Mouse (Mus musculus) embryonic facial prominence, embryonic 12.5 days (tissue): ENCODE measurements around the gene Hist1h4c. TPM values are rescaled to one million over a fixed set of nuclear protein-coding genes. Genes with fewer than 3 reads are reported as not detected.

ENCODE experiments used
- ATAC-seq: fragments of 200-750 bp; cut with Nextera tagmentation; 2 replicates; pipeline ENCODE4 v1.8.0; 2017; ENCODE audit not compliant: insufficient number of reproducible peaks, insufficient read depth, low FRiP score, low TSS enrichment
- H3K27ac ChIP-seq: fragments of 300-500 bp; sonication (generic); 2 replicates; pipeline ENCODE4 v1.5.1; 2016; ENCODE audit warnings: mild to moderate bottlenecking
- H3K27me3 ChIP-seq: fragments of 300-500 bp; sonication (generic); 2 replicates; pipeline ENCODE4 v1.6.1; 2016; ENCODE audit warnings: mild to moderate bottlenecking, moderate library complexity
- H3K36me3 ChIP-seq: fragments of 300-500 bp; sonication (generic); 2 replicates; pipeline ENCODE4 v1.6.1; 2016; ENCODE audit warnings: mild to moderate bottlenecking
- H3K4me1 ChIP-seq: fragments of 300-500 bp; sonication (generic); 2 replicates; pipeline ENCODE4 v1.6.1; 2016
- H3K4me2 ChIP-seq: fragments of 300-500 bp; sonication (generic); replicated peaks from 2 replicates; pipeline ENCODE4 v1.6.1; 2016; ENCODE audit warnings: mild to moderate bottlenecking, moderate library complexity
- H3K4me3 ChIP-seq: fragments of 300-500 bp; sonication (generic); 2 replicates; pipeline ENCODE4 v1.5.1; 2016; ENCODE audit warnings: mild to moderate bottlenecking
- H3K9ac ChIP-seq: fragments of 300-500 bp; sonication (generic); 2 replicates; pipeline ENCODE4 v1.6.1; 2016; ENCODE audit warnings: mild to moderate bottlenecking, moderate library complexity
- H3K9me3 ChIP-seq: fragments of 300-500 bp; sonication (generic); 2 replicates; pipeline ENCODE4 v1.6.1; 2016; ENCODE audit warnings: mild to moderate bottlenecking, moderate library complexity
- WGBS: fragments of 180-500 bp; shearing (Covaris S2); methylation state at CpG from one replicate; pipeline ENCODE4 v1.1.7; 2016; 5-methylcytosine and 5-hydroxymethylcytosine counted together
- polyA plus RNA-seq: library from polyadenylated mRNA; unstranded; fragments of >200 nt; fragmentation: Nextera tagmentation; extraction: Ambion mirVana; gene quantifications from 2 replicates; pipeline ENCODE4 v1.2.1, GENCODE M21; 2016

The Hist1h4c gene
- polyA plus RNA-seq, 1 experiment from 2014 or later: 10.5 TPM

DNA sequence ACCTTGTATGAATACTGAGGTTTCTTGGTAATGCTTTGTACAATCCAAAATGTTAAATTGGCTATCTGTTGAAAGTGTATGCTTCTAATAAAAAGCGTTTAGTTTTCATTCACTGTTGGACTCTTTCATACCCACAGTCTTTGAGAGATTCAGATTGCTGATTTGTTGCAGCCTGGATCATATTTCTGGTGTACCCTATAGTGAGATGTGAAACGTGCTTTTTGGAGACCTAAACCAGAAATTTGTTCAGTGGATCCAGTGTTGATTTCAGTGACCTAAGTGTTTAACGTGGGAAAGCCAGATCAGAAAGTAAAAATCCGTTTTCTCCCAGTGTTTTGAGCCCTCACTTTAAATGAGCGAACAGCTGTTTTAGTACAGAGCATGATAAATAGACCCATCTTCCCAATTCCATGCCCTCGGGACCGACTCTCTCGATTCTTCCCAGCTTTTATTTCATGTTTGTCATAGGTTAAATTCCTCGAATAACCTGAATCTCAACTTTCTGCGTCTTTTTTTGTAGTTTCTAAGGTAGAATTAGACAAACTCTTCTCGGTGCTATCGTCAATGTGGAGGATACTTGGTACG lies 42.1 kb upstream of the Hist1h4c start:
- Histone ChIP-seq H3K9ac (peak overlapping the region; percentile 83), H3K4me1 (peaks cover 13% of the 10 kb centered on the region; the same call in 1 of the 2 replicates), H3K27ac (peak overlapping the region; percentile 99), H3K4me2 (peak overlapping the region; percentile 92), H3K36me3 (no peaks in the 10 kb centered on the region), H3K27me3 (no peaks in the 10 kb centered on the region), H3K9me3 (no peaks in the 10 kb centered on the region), H3K4me3 (peak overlapping the region; percentile 62)
- ATAC-seq: no peak
- 28% methylated on average over 13 of the region's 13 CpGs for WGBS

GRCm38 (mm10) chr13:23739922-23740252 lies 41.6 kb upstream of the Hist1h4c start:
- 1% methylated on average over 14 of the region's 14 CpGs for WGBS
- peak overlapping the region; percentile 99 for H3K27ac ChIP-seq
- H3K9me3 ChIP-seq: no peaks in the 10 kb centered on the region
- H3K27me3 ChIP-seq: no peaks in the 10 kb centered on the region
- no peak for ATAC-seq
- H3K4me3 ChIP-seq: peak overlapping the region; percentile 62
- H3K4me1 ChIP-seq: peaks cover 13% of the 10 kb centered on the region; the same call in 1 of the 2 replicates
- peak overlapping the region; percentile 92 for H3K4me2 ChIP-seq
- H3K9ac ChIP-seq: peak overlapping the region; percentile 83
- no peaks in the 10 kb centered on the region for H3K36me3 ChIP-seq

DNA sequence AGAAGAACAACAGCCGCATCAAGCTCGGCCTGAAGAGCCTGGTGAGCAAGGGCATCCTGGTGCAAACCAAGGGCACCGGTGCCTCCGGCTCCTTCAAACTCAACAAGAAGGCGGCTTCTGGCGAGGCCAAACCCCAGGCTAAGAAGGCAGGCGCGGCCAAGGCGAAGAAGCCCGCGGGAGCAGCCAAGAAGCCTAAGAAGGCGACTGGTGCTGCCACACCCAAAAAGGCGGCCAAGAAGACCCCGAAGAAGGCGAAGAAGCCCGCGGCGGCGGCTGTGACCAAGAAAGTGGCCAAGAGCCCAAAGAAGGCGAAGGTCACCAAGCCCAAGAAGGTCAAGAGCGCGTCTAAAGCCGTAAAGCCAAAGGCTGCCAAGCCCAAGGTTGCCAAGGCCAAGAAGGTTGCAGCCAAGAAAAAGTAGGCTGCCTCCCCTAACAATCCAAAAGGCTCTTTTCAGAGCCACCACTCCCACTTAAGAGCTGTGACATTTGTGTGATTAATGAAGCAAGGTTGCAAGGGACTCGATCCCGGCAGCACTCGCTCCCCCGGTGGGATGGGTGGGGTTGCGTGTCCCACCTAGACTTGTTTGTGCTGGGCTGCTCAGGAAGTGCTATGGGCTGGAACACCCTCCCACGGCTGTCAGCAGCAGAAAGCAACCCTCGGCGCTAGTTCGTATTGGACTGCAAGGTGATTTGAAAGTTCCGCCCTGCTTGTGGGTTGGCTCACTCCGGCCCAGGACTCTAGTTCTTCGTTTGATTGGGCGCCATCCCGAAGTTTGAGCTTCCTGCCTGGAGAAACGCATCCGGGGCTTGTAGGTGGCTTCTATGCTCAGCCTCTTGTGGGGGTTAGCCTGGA lies 41.0 kb upstream of the Hist1h4c start:
- H3K4me3 ChIP-seq: peak overlapping the region; percentile 62
- no peaks in the 10 kb centered on the region for H3K36me3 ChIP-seq
- no peaks in the 10 kb centered on the region for H3K9me3 ChIP-seq
- H3K4me2 ChIP-seq: peak overlapping the region; percentile 92
- WGBS: under 1% methylated on average over 39 of the region's 39 CpGs
- peaks cover 9% of the 10 kb centered on the region; the same call in 1 of the 2 replicates for H3K4me1 ChIP-seq
- H3K27me3 ChIP-seq: no peaks in the 10 kb centered on the region
- H3K27ac ChIP-seq: peak overlapping the region; percentile 99
- ATAC-seq: peak; percentile 90
- H3K9ac ChIP-seq: peak overlapping the region; percentile 83

- WGBS: under 1% methylated on average over 38 of the region's 38 CpGs
- peak within 1 kb of the TSS; percentile 83 for H3K9ac ChIP-seq
Measured at GRCm38 (mm10) chr13:23738677-23739068, 40.4 kb upstream of the Hist1h4c start, which contains the start of gene Hist1h1c. Gene Hist1h1c, plus strand, starts transcription at chr13:23738808.

GRCm38 (mm10) chr13:23738041-23738440 lies 39.8 kb upstream of the Hist1h4c start:
- no peaks in the 10 kb centered on the region for H3K9me3 ChIP-seq
- peak overlapping the region; percentile 83 for H3K9ac ChIP-seq
- ATAC-seq: no peak
- no peaks in the 10 kb centered on the region for H3K27me3 ChIP-seq
- 26% methylated on average over 4 of the region's 4 CpGs for WGBS
- H3K4me3 ChIP-seq: peak overlapping the region; percentile 62; the same call in 1 of the 2 replicates
- peak overlapping the region; percentile 92 for H3K4me2 ChIP-seq
- H3K36me3 ChIP-seq: no peaks in the 10 kb centered on the region
- H3K27ac ChIP-seq: peak overlapping the region; percentile 99
- H3K4me1 ChIP-seq: peaks cover 8% of the 10 kb centered on the region; the same call in 1 of the 2 replicates

More at GRCm38 (mm10) chr13:23738677-23739068, 40.4 kb upstream of the Hist1h4c start, which contains the start of gene Hist1h1c:
- peaks cover 8% of the 10 kb centered on the region; the same call in 1 of the 2 replicates for H3K4me1 ChIP-seq
- peak; percentile 92 for ATAC-seq
- H3K27me3 ChIP-seq: no peaks in the 10 kb centered on the region
- no peaks in the 10 kb centered on the region for H3K36me3 ChIP-seq
- H3K27ac ChIP-seq: peak within 1 kb of the TSS; percentile 99
- H3K4me3 ChIP-seq: peak within 1 kb of the TSS; percentile 62
- H3K9me3 ChIP-seq: no peaks in the 10 kb centered on the region
- H3K4me2 ChIP-seq: peak within 1 kb of the TSS; percentile 92

- no peak overlapping the region for H3K4me3 ChIP-seq
- H3K27ac ChIP-seq: no peak overlapping the region
Measured at GRCm38 (mm10) chr13:23737091-23737490, 38.8 kb upstream of the Hist1h4c start.

GRCm38 (mm10) chr13:23732156-23732804 lies 34.0 kb upstream of the Hist1h4c start:
- no peaks in the 10 kb centered on the region for H3K27me3 ChIP-seq
- H3K9ac ChIP-seq: no peak overlapping the region
- H3K4me1 ChIP-seq: no peaks in the 10 kb centered on the region
- no peak overlapping the region for H3K27ac ChIP-seq
- WGBS: 24% methylated on average over 8 of the region's 8 CpGs
- H3K36me3 ChIP-seq: no peaks in the 10 kb centered on the region
- ATAC-seq: no peak
- no peaks in the 10 kb centered on the region for H3K9me3 ChIP-seq
- H3K4me3 ChIP-seq: no peak overlapping the region
- H3K4me2 ChIP-seq: no peak overlapping the region

More at GRCm38 (mm10) chr13:23737091-23737490, 38.8 kb upstream of the Hist1h4c start:
- Histone ChIP-seq H3K9me3 (no peaks in the 10 kb centered on the region), H3K9ac (no peak overlapping the region), H3K4me2 (no peak overlapping the region), H3K36me3 (no peaks in the 10 kb centered on the region), H3K27me3 (no peaks in the 10 kb centered on the region), H3K4me1 (peaks cover 8% of the 10 kb centered on the region; the same call in 1 of the 2 replicates)
- 81% methylated on average over 5 of the region's 5 CpGs for WGBS
- ATAC-seq: no peak

- no peaks in the 10 kb centered on the region for H3K27me3 ChIP-seq
- no peak overlapping the region for H3K4me2 ChIP-seq
- H3K4me1 ChIP-seq: no peaks in the 10 kb centered on the region
- no peaks in the 10 kb centered on the region for H3K9me3 ChIP-seq
- H3K9ac ChIP-seq: no peak overlapping the region
- no peak overlapping the region for H3K4me3 ChIP-seq
- no peak for ATAC-seq
- WGBS: 43% methylated on average over 8 of the region's 8 CpGs
- H3K27ac ChIP-seq: no peak overlapping the region
- no peaks in the 10 kb centered on the region for H3K36me3 ChIP-seq
Measured at GRCm38 (mm10) chr13:23730479-23730878, 32.2 kb upstream of the Hist1h4c start.

DNA sequence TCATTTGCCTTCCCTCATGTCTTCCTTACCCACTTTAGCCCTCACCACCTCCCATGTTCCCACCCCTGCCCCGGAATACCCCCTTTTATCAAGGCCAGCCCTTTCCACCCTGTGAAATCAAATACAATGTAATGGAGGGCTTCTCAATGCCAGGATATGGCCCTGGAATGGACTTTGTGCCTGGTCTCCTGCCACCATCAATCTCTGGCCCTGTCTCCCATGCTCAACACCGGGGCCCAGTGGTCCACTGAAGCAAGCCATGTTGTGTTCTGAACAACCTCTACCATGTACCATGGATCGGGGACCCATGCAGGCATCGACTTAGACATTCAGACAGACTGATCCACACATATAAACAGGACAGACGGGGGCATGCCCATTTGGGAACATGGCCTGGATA lies 31.5 kb upstream of the Hist1h4c start:
- ATAC-seq: no peak
- H3K36me3 ChIP-seq: no peaks in the 10 kb centered on the region
- WGBS: 87% methylated on average over 5 of the region's 5 CpGs

GRCm38 (mm10) chr13:23729192-23729525 lies 30.9 kb upstream of the Hist1h4c start:
- Histone ChIP-seq H3K4me2 (no peak overlapping the region), H3K27me3 (no peaks in the 10 kb centered on the region), H3K27ac (no peak overlapping the region), H3K9me3 (no peaks in the 10 kb centered on the region), H3K4me3 (no peak overlapping the region), H3K4me1 (no peaks in the 10 kb centered on the region), H3K9ac (no peak overlapping the region), H3K36me3 (no peaks in the 10 kb centered on the region)
- no peak for ATAC-seq
- WGBS: 93% methylated on average over 9 of the region's 9 CpGs

More for the DNA sequence above, 31.5 kb upstream of the Hist1h4c start:
- Histone ChIP-seq H3K9ac (no peak overlapping the region), H3K4me3 (no peak overlapping the region), H3K4me2 (no peak overlapping the region), H3K27me3 (no peaks in the 10 kb centered on the region), H3K27ac (no peak overlapping the region), H3K4me1 (no peaks in the 10 kb centered on the region), H3K9me3 (no peaks in the 10 kb centered on the region)

GRCm38 (mm10) chr13:23728472-23729191 lies 30.4 kb upstream of the Hist1h4c start:
- Histone ChIP-seq H3K4me3 (no peak overlapping the region), H3K36me3 (no peaks in the 10 kb centered on the region), H3K27ac (no peak overlapping the region), H3K4me1 (no peaks in the 10 kb centered on the region), H3K4me2 (no peak overlapping the region), H3K9ac (no peak overlapping the region), H3K27me3 (no peaks in the 10 kb centered on the region), H3K9me3 (no peaks in the 10 kb centered on the region)
- WGBS: 90% methylated on average over 18 of the region's 18 CpGs
- ATAC-seq: no peak
